Mouse (Mus musculus): ENCODE results near the gene Gramd4.

Gene Gramd4

DNA sequence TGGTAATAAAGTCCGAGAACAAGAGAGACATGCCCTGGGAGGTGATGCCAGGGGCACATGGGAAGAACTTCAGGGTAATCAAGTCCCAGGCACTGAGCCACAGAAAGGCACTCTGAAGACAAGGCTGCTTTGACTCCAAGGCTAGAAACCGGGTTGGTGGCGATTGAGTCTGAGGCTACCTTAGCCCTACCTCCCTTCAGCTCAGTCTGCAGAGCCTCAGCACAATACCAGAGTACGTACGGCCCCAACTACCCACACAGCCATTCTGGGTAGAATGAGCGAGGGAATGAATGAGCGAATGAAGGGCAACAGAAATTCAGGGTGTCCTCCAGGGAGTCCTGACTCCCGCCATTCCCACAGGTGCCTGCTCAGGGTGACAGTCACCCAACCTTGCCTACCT is 126.0 kb downstream of the Gramd4 start:
- no peak for DNase-seq (ENCODE audit: low spot score)

DNA sequence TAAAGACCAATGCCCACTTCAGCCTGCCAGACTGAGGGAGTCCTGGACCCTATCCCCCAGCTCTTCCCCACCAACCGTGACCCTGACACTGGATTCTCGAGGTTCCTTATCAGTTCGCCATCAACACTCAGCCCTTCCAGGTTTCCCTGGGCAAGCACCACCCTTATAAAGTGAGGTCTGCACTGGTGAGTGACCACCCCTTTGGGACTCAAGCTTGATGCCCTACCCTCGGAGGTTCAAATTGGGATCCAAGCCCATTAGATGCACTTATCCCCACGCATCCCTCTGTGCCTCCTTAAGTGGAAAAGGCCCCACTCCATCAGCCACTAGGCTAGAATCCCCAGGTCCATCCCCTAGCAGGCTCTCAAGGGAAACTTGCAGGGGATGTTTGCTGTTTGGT is 126.6 kb downstream of the Gramd4 start:
- DNase-seq (ENCODE audit: low spot score): no peak

DNA sequence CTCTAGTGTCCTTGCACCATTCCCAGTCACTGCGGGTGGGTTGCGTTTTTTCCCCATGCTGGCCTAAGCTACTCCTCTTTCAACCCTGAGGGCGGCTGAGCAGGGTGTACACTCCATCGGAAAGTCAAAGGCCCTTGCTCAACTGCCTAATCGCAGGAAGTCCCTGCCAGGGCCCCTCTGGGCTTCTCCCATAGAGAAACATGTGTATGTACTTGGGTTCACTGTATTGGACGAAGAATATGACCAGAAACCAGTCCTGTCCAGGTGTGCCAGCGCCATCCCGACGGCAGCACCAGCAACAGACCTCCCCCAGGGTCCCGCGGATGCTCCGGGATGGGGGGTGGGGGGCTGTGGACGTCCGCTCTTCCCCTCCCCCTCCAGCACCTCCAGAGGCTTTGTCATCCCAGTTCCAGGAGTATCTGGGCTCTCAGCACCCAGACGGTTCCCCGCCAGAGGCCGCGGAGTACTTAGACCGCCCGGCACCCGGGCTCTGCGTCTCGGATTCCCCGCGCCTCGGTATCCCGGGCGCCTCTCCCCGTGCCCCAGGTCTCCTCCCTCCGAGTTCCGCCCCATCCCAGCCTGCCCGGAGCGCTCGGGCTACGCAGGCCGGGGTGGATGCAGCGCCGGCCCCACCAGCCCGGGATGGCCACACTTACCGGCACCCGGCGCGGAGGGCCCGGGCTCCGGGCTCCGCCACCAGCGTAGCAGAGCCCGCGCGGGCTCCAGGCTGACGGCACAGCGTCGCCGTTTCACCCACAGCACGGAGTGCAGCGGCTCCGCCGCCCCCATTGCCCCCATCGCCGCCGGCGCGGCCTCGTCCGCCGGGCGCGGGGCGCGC is 127.6 kb downstream of the Gramd4 start:
- no peak for DNase-seq (ENCODE audit: low spot score)

DNA sequence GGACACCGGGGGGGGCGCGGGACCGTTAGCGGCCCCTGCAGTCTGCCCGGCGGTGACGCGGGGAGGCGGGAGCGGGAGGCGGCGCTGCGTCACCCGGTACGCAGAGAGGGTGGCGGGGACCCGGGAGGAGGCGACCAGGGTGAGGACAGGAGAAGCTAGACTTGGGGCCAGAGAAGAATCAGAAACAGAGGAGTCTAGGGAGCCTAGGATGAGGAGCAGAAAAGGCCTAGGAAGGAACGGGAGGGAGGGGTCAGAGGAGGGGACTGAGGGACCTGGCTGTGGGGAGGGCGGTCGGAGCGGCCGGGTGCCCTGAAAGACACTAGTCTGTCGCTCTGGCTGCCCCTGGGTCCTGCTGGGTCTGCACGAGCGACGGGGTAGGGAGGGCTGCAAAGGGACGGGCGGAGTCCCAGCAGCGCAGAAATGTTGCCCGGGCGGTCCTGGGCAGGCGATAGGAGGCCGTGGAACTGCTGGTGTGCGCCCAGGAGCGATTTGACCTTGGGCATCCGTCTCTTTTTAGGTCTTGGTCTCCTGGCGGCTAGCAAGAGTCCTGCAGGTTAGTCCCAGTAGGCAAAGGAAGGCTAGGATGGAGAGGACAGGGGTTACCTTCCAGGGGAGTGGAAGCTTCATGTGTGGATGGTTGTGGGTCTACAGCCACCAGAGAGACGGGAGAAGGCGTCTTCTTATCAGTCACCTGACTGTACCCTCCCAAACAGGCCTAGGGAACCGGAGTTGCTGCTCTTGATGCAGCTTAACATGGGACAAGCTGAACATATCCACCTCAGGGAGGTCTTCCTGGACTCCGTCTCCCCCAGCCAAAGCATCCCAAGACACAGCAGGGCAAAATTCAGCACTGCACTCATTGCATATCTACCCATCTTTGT is 128.4 kb downstream of the Gramd4 start, which contains the start of gene Cerk:
Cerk (minus strand) TSS at position 453 of the 881 bp plus-strand sequence.
- peak; percentile 50 for DNase-seq (ENCODE audit: low spot score)

DNA sequence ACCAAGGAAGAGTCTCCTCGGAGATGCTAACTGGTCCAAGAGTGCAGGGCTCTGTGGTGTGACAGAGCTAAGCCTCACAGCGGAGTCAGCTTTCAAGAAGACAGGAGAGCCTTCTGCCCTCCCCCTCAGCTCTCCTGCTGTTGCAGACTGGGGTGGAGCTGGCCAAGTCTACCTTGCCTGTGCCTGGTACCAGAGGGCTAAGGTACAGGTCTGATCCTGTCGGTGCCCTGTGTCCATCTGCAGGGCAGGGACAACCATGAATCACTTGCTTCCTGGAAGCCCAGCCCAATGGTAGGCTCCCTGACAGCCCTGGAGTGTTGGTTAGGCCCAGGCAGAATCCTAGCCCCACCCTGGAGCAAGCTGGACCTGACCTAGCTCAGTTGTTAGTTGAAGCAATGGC is 129.2 kb downstream of the Gramd4 start:
- DNase-seq (ENCODE audit: low spot score): no peak
